Mouse (Mus musculus): Measurements from ENCODE around the gene Ralgapa2. TPM values are rescaled to one million over a fixed set of nuclear protein-coding genes. Genes with fewer than 3 reads are reported as not detected.
A peak's percentile ranks its signal among the peaks of the same experiment; 100 is the strongest.

The Ralgapa2 gene
- polyA plus RNA-seq, 1 experiment: 26.6 TPM

- H3K27ac ChIP-seq (ENCODE audit: insufficient read depth, low read length): no peak overlapping the region
- no peak overlapping the region for H3K4me3 ChIP-seq (ENCODE audit: low read depth, low read length)
- H3K4me1 ChIP-seq (ENCODE audit: control insufficient read depth, insufficient read depth, low read length): no peaks in the 10 kb centered on the region
- no peak for TF ChIP-seq EP300 (IDR thresholded peaks at IDR 0.05; ENCODE audit: insufficient read depth, low read depth, low read length)
- no peak for TF ChIP-seq POLR2A (IDR thresholded peaks at IDR 0.05; ENCODE audit: insufficient read depth, low read length)
- no peak for TF ChIP-seq CTCF (IDR thresholded peaks at IDR 0.05; ENCODE audit: low read depth, low read length)
- H3K27me3 ChIP-seq (ENCODE audit: control insufficient read depth, insufficient read depth, low read length, poor library complexity, severe bottlenecking): no peaks in the 10 kb centered on the region
- H3K9me3 ChIP-seq (replicated peaks; ENCODE audit: control insufficient read depth, insufficient read depth, low read length, poor library complexity, severe bottlenecking): no peaks in the 10 kb centered on the region
- H3K9ac ChIP-seq (ENCODE audit: low read depth, poor library complexity, severe bottlenecking): no peak overlapping the region
- H3K36me3 ChIP-seq (ENCODE audit: control insufficient read depth, insufficient read depth, low read length, poor library complexity, severe bottlenecking): no peaks in the 10 kb centered on the region
Observed at GRCm38 (mm10) chr2:146313811-146314210, 198.3 kb downstream of the Ralgapa2 start.

GRCm38 (mm10) chr2:146310760-146311159 lies 201.4 kb downstream of the Ralgapa2 start:
- H3K27ac ChIP-seq (ENCODE audit: insufficient read depth, low read length): no peak overlapping the region
- H3K9me3 ChIP-seq (replicated peaks; ENCODE audit: control insufficient read depth, insufficient read depth, low read length, poor library complexity, severe bottlenecking): no peaks in the 10 kb centered on the region
- TF ChIP-seq CTCF (IDR thresholded peaks at IDR 0.05; ENCODE audit: low read depth, low read length): no peak
- H3K9ac ChIP-seq (ENCODE audit: low read depth, poor library complexity, severe bottlenecking): no peak overlapping the region
- H3K27me3 ChIP-seq (ENCODE audit: control insufficient read depth, insufficient read depth, low read length, poor library complexity, severe bottlenecking): no peaks in the 10 kb centered on the region
- H3K4me1 ChIP-seq (ENCODE audit: control insufficient read depth, insufficient read depth, low read length): no peaks in the 10 kb centered on the region
- H3K4me3 ChIP-seq (ENCODE audit: low read depth, low read length): no peak overlapping the region
- no peaks in the 10 kb centered on the region for H3K36me3 ChIP-seq (ENCODE audit: control insufficient read depth, insufficient read depth, low read length, poor library complexity, severe bottlenecking)

GRCm38 (mm10) chr2:146310291-146310690 lies 201.9 kb downstream of the Ralgapa2 start:
- no peak overlapping the region for H3K4me3 ChIP-seq (ENCODE audit: low read depth, low read length)
- H3K27ac ChIP-seq (ENCODE audit: insufficient read depth, low read length): no peak overlapping the region
- no peaks in the 10 kb centered on the region for H3K9me3 ChIP-seq (replicated peaks; ENCODE audit: control insufficient read depth, insufficient read depth, low read length, poor library complexity, severe bottlenecking)
- no peaks in the 10 kb centered on the region for H3K4me1 ChIP-seq (ENCODE audit: control insufficient read depth, insufficient read depth, low read length)
- no peaks in the 10 kb centered on the region for H3K36me3 ChIP-seq (ENCODE audit: control insufficient read depth, insufficient read depth, low read length, poor library complexity, severe bottlenecking)
- TF ChIP-seq POLR2A (IDR thresholded peaks at IDR 0.05; ENCODE audit: insufficient read depth, low read length) (no peak), CTCF (IDR thresholded peaks at IDR 0.05; ENCODE audit: low read depth, low read length) (peak; percentile 46), EP300 (IDR thresholded peaks at IDR 0.05; ENCODE audit: insufficient read depth, low read depth, low read length) (no peak)
- H3K27me3 ChIP-seq (ENCODE audit: control insufficient read depth, insufficient read depth, low read length, poor library complexity, severe bottlenecking): no peaks in the 10 kb centered on the region
- no peak overlapping the region for H3K9ac ChIP-seq (ENCODE audit: low read depth, poor library complexity, severe bottlenecking)

GRCm38 (mm10) chr2:146309413-146309812 lies 202.7 kb downstream of the Ralgapa2 start:
- Histone ChIP-seq H3K9me3 (replicated peaks; ENCODE audit: control insufficient read depth, insufficient read depth, low read length, poor library complexity, severe bottlenecking) (no peaks in the 10 kb centered on the region), H3K36me3 (ENCODE audit: control insufficient read depth, insufficient read depth, low read length, poor library complexity, severe bottlenecking) (no peaks in the 10 kb centered on the region), H3K4me3 (ENCODE audit: low read depth, low read length) (no peak overlapping the region), H3K4me1 (ENCODE audit: control insufficient read depth, insufficient read depth, low read length) (peaks cover 2% of the 10 kb centered on the region), H3K9ac (ENCODE audit: low read depth, poor library complexity, severe bottlenecking) (no peak overlapping the region), H3K27ac (ENCODE audit: insufficient read depth, low read length) (no peak overlapping the region), H3K27me3 (ENCODE audit: control insufficient read depth, insufficient read depth, low read length, poor library complexity, severe bottlenecking) (no peaks in the 10 kb centered on the region)
- TF ChIP-seq EP300 (IDR thresholded peaks at IDR 0.05; ENCODE audit: insufficient read depth, low read depth, low read length): no peak
- no peak for TF ChIP-seq POLR2A (IDR thresholded peaks at IDR 0.05; ENCODE audit: insufficient read depth, low read length)
- TF ChIP-seq CTCF (IDR thresholded peaks at IDR 0.05; ENCODE audit: low read depth, low read length): no peak

- no peaks in the 10 kb centered on the region for H3K9me3 ChIP-seq (replicated peaks; ENCODE audit: control insufficient read depth, insufficient read depth, low read length, poor library complexity, severe bottlenecking)
- no peak overlapping the region for H3K27ac ChIP-seq (ENCODE audit: insufficient read depth, low read length)
- H3K4me1 ChIP-seq (ENCODE audit: control insufficient read depth, insufficient read depth, low read length): peaks cover 10% of the 10 kb centered on the region
- TF ChIP-seq POLR2A (IDR thresholded peaks at IDR 0.05; ENCODE audit: insufficient read depth, low read length): no peak
- no peak for TF ChIP-seq EP300 (IDR thresholded peaks at IDR 0.05; ENCODE audit: insufficient read depth, low read depth, low read length)
- no peak for TF ChIP-seq CTCF (IDR thresholded peaks at IDR 0.05; ENCODE audit: low read depth, low read length)
- no peak overlapping the region for H3K9ac ChIP-seq (ENCODE audit: low read depth, poor library complexity, severe bottlenecking)
- no peaks in the 10 kb centered on the region for H3K27me3 ChIP-seq (ENCODE audit: control insufficient read depth, insufficient read depth, low read length, poor library complexity, severe bottlenecking)
- H3K4me3 ChIP-seq (ENCODE audit: low read depth, low read length): no peak overlapping the region
- H3K36me3 ChIP-seq (ENCODE audit: control insufficient read depth, insufficient read depth, low read length, poor library complexity, severe bottlenecking): no peaks in the 10 kb centered on the region
Observed at GRCm38 (mm10) chr2:146307060-146307459, 205.1 kb downstream of the Ralgapa2 start.

- H3K4me1 ChIP-seq (ENCODE audit: control insufficient read depth, insufficient read depth, low read length): peaks cover 17% of the 10 kb centered on the region
- no peak overlapping the region for H3K4me3 ChIP-seq (ENCODE audit: low read depth, low read length)
- no peaks in the 10 kb centered on the region for H3K9me3 ChIP-seq (replicated peaks; ENCODE audit: control insufficient read depth, insufficient read depth, low read length, poor library complexity, severe bottlenecking)
- H3K36me3 ChIP-seq (ENCODE audit: control insufficient read depth, insufficient read depth, low read length, poor library complexity, severe bottlenecking): no peaks in the 10 kb centered on the region
- H3K9ac ChIP-seq (ENCODE audit: low read depth, poor library complexity, severe bottlenecking): no peak overlapping the region
- H3K27ac ChIP-seq (ENCODE audit: insufficient read depth, low read length): peak overlapping the region; percentile 95
- H3K27me3 ChIP-seq (ENCODE audit: control insufficient read depth, insufficient read depth, low read length, poor library complexity, severe bottlenecking): no peaks in the 10 kb centered on the region
- TF ChIP-seq EP300 (IDR thresholded peaks at IDR 0.05; ENCODE audit: insufficient read depth, low read depth, low read length) (peak; percentile 98), POLR2A (IDR thresholded peaks at IDR 0.05; ENCODE audit: insufficient read depth, low read length) (no peak), CTCF (IDR thresholded peaks at IDR 0.05; ENCODE audit: low read depth, low read length) (no peak)
Observed at GRCm38 (mm10) chr2:146302094-146302699, 209.9 kb downstream of the Ralgapa2 start.

All from ES-Bruce4 (cell line).